In the genomic region with DNA sequence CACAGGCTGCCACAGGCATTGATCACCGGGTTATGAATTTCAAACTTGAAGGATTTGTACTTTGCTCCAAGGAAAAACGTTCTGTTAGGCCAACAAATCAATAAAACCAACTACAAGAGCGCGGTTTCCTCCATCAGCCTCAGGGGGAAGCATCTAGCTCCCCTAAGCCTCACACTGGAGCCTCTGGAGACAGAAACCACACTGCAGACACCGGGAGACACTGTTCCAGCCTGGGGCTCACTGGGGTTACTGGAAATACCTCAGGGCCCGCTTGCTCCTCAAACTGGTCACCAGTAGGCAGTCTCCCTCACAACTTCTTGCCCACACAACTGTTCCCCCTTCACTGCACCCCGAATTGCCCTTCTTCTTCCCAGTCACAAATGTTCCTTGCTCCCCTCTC, we compare ENCODE assay signal across 8 mouse cellular contexts. TPM values are rescaled to one million over a fixed set of nuclear protein-coding genes. Genes with fewer than 3 reads are reported as not detected.
DNase-seq lines count a peak whose midpoint lies in the region; ATAC-seq lines count a peak whose summit lies in the region.

No protein-coding gene starts in this region.

- H3K36me3 ChIP-seq in forebrain, embryonic 11.5 days (ENCODE audit: control insufficient read depth, insufficient read depth, low read length), result no peaks in the 10 kb centered on the region
- H3K36me3 ChIP-seq in liver, embryonic 11.5 days (ENCODE audit: control insufficient read depth, insufficient read depth, low read length), result no peaks in the 10 kb centered on the region

- H3K4me3 ChIP-seq in forebrain, embryonic 11.5 days (ENCODE audit: low read depth, low read length), result peak overlapping the region; percentile 34
- peak overlapping the region; percentile 54 for H3K4me3 ChIP-seq in liver, embryonic 11.5 days (ENCODE audit: low read depth, low read length)

- peaks cover 24% of the 10 kb centered on the region for H3K4me1 ChIP-seq in forebrain, embryonic 11.5 days (replicated peaks; ENCODE audit: control insufficient read depth, insufficient read depth, low read length)
- peaks cover 9% of the 10 kb centered on the region for H3K4me1 ChIP-seq in liver, embryonic 11.5 days (replicated peaks; ENCODE audit: control insufficient read depth, insufficient read depth, low read length)

- H3K4me2 ChIP-seq in forebrain, embryonic 11.5 days (ENCODE audit: low read depth, low read length, severe bottlenecking), result peak overlapping the region; percentile 74
- H3K4me2 ChIP-seq in liver, embryonic 11.5 days, result peak overlapping the region; percentile 94

- peak overlapping the region; percentile 73 for H3K27ac ChIP-seq in forebrain, embryonic 11.5 days (ENCODE audit: low read depth, low read length)
- H3K27ac ChIP-seq in liver, embryonic 11.5 days (ENCODE audit: low read depth, low read length), result peak overlapping the region; percentile 45; the same call in 1 of the 2 replicates

- no peaks in the 10 kb centered on the region for H3K27me3 ChIP-seq in forebrain, embryonic 11.5 days (ENCODE audit: control insufficient read depth, insufficient read depth, low read length)
- H3K27me3 ChIP-seq in liver, embryonic 11.5 days (replicated peaks; ENCODE audit: control insufficient read depth, insufficient read depth, low read length), result peaks cover 25% of the 10 kb centered on the region

- peak; percentile 52 for DNase-seq in embryo, embryonic 11 days
- DNase-seq in embryo, embryonic 9.5 days (ENCODE audit: extremely low spot score), result no peak
- DNase-seq in 3T3-L1 (ENCODE audit: low read depth, low spot score), result peak; percentile 14
- DNase-seq in forebrain, embryonic 11.5 days (ENCODE audit: low spot score), result no peak
- peak; percentile 38 for DNase-seq in liver, embryonic 11.5 days (ENCODE audit: low spot score)
- DNase-seq in urinary bladder, postnatal 25 days (ENCODE audit: low spot score), result no peak
- DNase-seq in layer of hippocampus, adult 9-11 months, result no peak
- DNase-seq in urinary bladder, adult 2 months (ENCODE audit: low spot score), result no peak

- WGBS in forebrain, embryonic 11.5 days, result 11% methylated on average over 7 of the region's 7 CpGs
- 26% methylated on average over 7 of the region's 7 CpGs for WGBS in liver, embryonic 11.5 days

- H3K9ac ChIP-seq in forebrain, embryonic 11.5 days (ENCODE audit: low read length), result peak overlapping the region; percentile 65
- H3K9ac ChIP-seq in liver, embryonic 11.5 days (ENCODE audit: low read depth, low read length), result peak overlapping the region; percentile 62

- no peak for ATAC-seq in forebrain, embryonic 11.5 days (replicated peaks; ENCODE audit: low FRiP score)
- no peak; the same call in 1 of the 2 replicates for ATAC-seq in liver, embryonic 11.5 days (replicated peaks; ENCODE audit: low FRiP score)

- no peaks in the 10 kb centered on the region for H3K9me3 ChIP-seq in forebrain, embryonic 11.5 days (ENCODE audit: control insufficient read depth, low read length)
- no peaks in the 10 kb centered on the region for H3K9me3 ChIP-seq in liver, embryonic 11.5 days (ENCODE audit: control insufficient read depth, low read length)

RNA-seq across cellular contexts. Expression of a gene that starts 3.0 kb away (rescaled TPM):
- 2.1 and 2.6 TPM in 2 replicates for polyA plus RNA-seq in forebrain, embryonic 11.5 days (2014; fragmentation: Nextera tagmentation; extraction: Ambion mirVana)
- 0.14 and 0.52 TPM in 2 replicates for polyA plus RNA-seq in liver, embryonic 11.5 days (2014; fragmentation: Nextera tagmentation; extraction: Ambion mirVana)
- polyA plus RNA-seq in urinary bladder, adult 2 months (2012; rRNA removed), result 0.19 and 0.22 TPM in 2 replicates

RNA-seq across cellular contexts. Expression of a gene that starts 14.0 kb away (rescaled TPM):
- polyA plus RNA-seq in forebrain, embryonic 11.5 days (2014; fragmentation: Nextera tagmentation; extraction: Ambion mirVana), result 13.1 and 14.9 TPM in 2 replicates
- polyA plus RNA-seq in liver, embryonic 11.5 days (2014; fragmentation: Nextera tagmentation; extraction: Ambion mirVana), result 1.8 and 2.4 TPM in 2 replicates
- polyA plus RNA-seq in urinary bladder, adult 2 months (2012; rRNA removed), result 0.99 and 1.1 TPM in 2 replicates

RNA-seq across cellular contexts. Expression of a gene that starts 34.1 kb away (rescaled TPM):
- polyA plus RNA-seq in forebrain, embryonic 11.5 days (2014; fragmentation: Nextera tagmentation; extraction: Ambion mirVana), result 39.3 and 44.1 TPM in 2 replicates
- polyA plus RNA-seq in liver, embryonic 11.5 days (2014; fragmentation: Nextera tagmentation; extraction: Ambion mirVana), result 33.7 and 39.3 TPM in 2 replicates
- 7.2 and 7.3 TPM in 2 replicates for polyA plus RNA-seq in urinary bladder, adult 2 months (2012; rRNA removed)

RNA-seq across cellular contexts. Expression of a gene that starts 34.2 kb away (rescaled TPM):
- 168 and 175 TPM in 2 replicates for polyA plus RNA-seq in forebrain, embryonic 11.5 days (2014; fragmentation: Nextera tagmentation; extraction: Ambion mirVana)
- polyA plus RNA-seq in liver, embryonic 11.5 days (2014; fragmentation: Nextera tagmentation; extraction: Ambion mirVana), result 196 and 198 TPM in 2 replicates
- 77.8 and 85.8 TPM in 2 replicates for polyA plus RNA-seq in urinary bladder, adult 2 months (2012; rRNA removed)

RNA-seq across cellular contexts. Expression of a gene that starts 59.8 kb away (rescaled TPM):
- 9.3 and 12.6 TPM in 2 replicates for polyA plus RNA-seq in forebrain, embryonic 11.5 days (2014; fragmentation: Nextera tagmentation; extraction: Ambion mirVana)
- 76.2 and 79.5 TPM in 2 replicates for polyA plus RNA-seq in liver, embryonic 11.5 days (2014; fragmentation: Nextera tagmentation; extraction: Ambion mirVana)
- polyA plus RNA-seq in urinary bladder, adult 2 months (2012; rRNA removed), result 23.5 and 46.2 TPM in 2 replicates

Comparison
In these comparisons a context has a peak if more than half of its experiments do, and no peak if none do; other contexts are left out.
1. DNase-seq: peak in embryo, embryonic 11 days (single experiment), 3T3-L1 (single experiment) and liver, embryonic 11.5 days (single experiment); none in embryo, embryonic 9.5 days (single experiment), forebrain, embryonic 11.5 days (single experiment), urinary bladder, postnatal 25 days (single experiment), layer of hippocampus, adult 9-11 months (single experiment) and urinary bladder, adult 2 months (single experiment).